Mouse (Mus musculus): ENCODE data around the gene Cep85l. TPM values are rescaled to one million over a fixed set of nuclear protein-coding genes. Genes with fewer than 3 reads are reported as not detected.
A peak's percentile ranks its signal among the peaks of the same experiment; 100 is the strongest.

Gene Cep85l
- polyA plus RNA-seq, 1 experiment from 2014 or later = 6.6 TPM

- no peaks in the 10 kb centered on the region for H3K27me3 ChIP-seq (ENCODE audit: control insufficient read depth, insufficient read depth, low read length)
- H3K4me1 ChIP-seq (ENCODE audit: control insufficient read depth, insufficient read depth, low read length) = no peaks in the 10 kb centered on the region
- H3K4me2 ChIP-seq (ENCODE audit: low read depth, low read length) = no peak overlapping the region
- no peak for DNase-seq (ENCODE audit: low spot score)
- H3K4me3 ChIP-seq (ENCODE audit: low read depth, low read length) = no peak overlapping the region
- no peak overlapping the region for H3K9ac ChIP-seq (replicated peaks; ENCODE audit: low read length)
- no peak overlapping the region for H3K27ac ChIP-seq (replicated peaks; ENCODE audit: low read depth, low read length)
- no peak for ATAC-seq (replicated peaks; ENCODE audit: insufficient number of reproducible peaks, low FRiP score, low TSS enrichment, low read depth)
- no peaks in the 10 kb centered on the region for H3K9me3 ChIP-seq (replicated peaks; ENCODE audit: control insufficient read depth, low read length)
- WGBS = 88% methylated on average over 2 of the region's 2 CpGs
- H3K36me3 ChIP-seq (replicated peaks; ENCODE audit: control insufficient read depth, insufficient read depth, low read depth, low read length) = no peaks in the 10 kb centered on the region
Observed at GRCm38 (mm10) chr10:53406845-53407244, 27.1 kb upstream of the Cep85l start.

DNA sequence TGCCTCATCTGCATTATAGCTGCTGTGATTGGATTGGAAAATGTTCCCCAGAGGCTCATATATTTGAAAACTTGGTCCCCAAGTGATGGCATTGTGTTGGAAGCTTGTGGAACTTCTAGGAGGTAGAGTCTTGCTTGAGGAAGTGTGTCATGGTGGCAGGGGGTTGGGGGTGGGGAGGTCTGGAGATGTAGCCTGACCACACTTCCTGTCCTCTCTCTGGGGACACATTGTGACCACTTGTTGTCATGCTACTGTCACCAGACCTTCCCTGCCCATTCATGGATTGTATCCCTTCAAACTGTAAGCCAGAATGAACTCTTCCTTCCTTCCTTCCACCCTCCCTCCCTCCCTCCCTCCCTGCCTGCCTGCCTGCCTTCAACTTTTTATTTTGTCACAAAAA, 22.5 kb upstream of the Cep85l start:
- H3K27ac ChIP-seq (replicated peaks; ENCODE audit: low read depth, low read length) = no peak overlapping the region
- no peak overlapping the region for H3K4me2 ChIP-seq (ENCODE audit: low read depth, low read length)
- H3K36me3 ChIP-seq (replicated peaks; ENCODE audit: control insufficient read depth, insufficient read depth, low read depth, low read length) = no peaks in the 10 kb centered on the region
- DNase-seq (ENCODE audit: low spot score) (no peak), ATAC-seq (replicated peaks; ENCODE audit: insufficient number of reproducible peaks, low FRiP score, low TSS enrichment, low read depth) (no peak)
- H3K4me1 ChIP-seq (ENCODE audit: control insufficient read depth, insufficient read depth, low read length) = no peaks in the 10 kb centered on the region
- no peak overlapping the region for H3K4me3 ChIP-seq (ENCODE audit: low read depth, low read length)
- no peaks in the 10 kb centered on the region for H3K27me3 ChIP-seq (ENCODE audit: control insufficient read depth, insufficient read depth, low read length)
- H3K9me3 ChIP-seq (replicated peaks; ENCODE audit: control insufficient read depth, low read length) = no peaks in the 10 kb centered on the region
- no peak overlapping the region for H3K9ac ChIP-seq (replicated peaks; ENCODE audit: low read length)

GRCm38 (mm10) chr10:53399053-53399452, 19.3 kb upstream of the Cep85l start:
- no peak overlapping the region for H3K4me2 ChIP-seq (ENCODE audit: low read depth, low read length)
- no peaks in the 10 kb centered on the region for H3K27me3 ChIP-seq (ENCODE audit: control insufficient read depth, insufficient read depth, low read length)
- WGBS = 53% methylated on average over 3 of the region's 3 CpGs
- no peaks in the 10 kb centered on the region for H3K36me3 ChIP-seq (replicated peaks; ENCODE audit: control insufficient read depth, insufficient read depth, low read depth, low read length)
- H3K4me1 ChIP-seq (ENCODE audit: control insufficient read depth, insufficient read depth, low read length) = no peaks in the 10 kb centered on the region
- no peak for DNase-seq (ENCODE audit: low spot score)
- H3K9ac ChIP-seq (replicated peaks; ENCODE audit: low read length) = no peak overlapping the region
- peak overlapping the region; percentile 70; the same call in 1 of the 2 replicates for H3K27ac ChIP-seq (replicated peaks; ENCODE audit: low read depth, low read length)
- no peaks in the 10 kb centered on the region for H3K9me3 ChIP-seq (replicated peaks; ENCODE audit: control insufficient read depth, low read length)
- ATAC-seq (replicated peaks; ENCODE audit: insufficient number of reproducible peaks, low FRiP score, low TSS enrichment, low read depth) = peak; percentile 65
- no peak overlapping the region for H3K4me3 ChIP-seq (ENCODE audit: low read depth, low read length)

DNA sequence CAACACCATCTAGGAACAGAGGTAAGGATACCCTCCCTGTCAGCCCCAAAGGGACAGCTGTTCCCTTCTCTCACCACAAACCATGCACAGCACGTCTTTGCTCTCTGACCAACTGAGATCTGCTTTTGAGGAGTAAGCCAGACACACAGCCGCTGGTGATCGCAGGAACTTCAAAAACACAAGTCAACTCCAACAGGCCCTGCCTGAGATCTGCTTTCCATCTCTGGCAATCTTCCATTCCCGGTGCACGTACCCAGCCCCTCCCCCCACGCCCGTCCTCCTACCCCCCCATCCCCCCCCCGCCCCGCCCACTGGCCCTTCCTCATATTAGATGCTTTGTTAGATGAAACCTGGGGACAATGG, 18.8 kb upstream of the Cep85l start:
- H3K4me3 ChIP-seq (ENCODE audit: low read depth, low read length) = no peak overlapping the region
- ATAC-seq (replicated peaks; ENCODE audit: insufficient number of reproducible peaks, low FRiP score, low TSS enrichment, low read depth) = 0 out of 2 replicates have a peak, but pooled peaks have one; percentile 57
- WGBS = 1% methylated on average over 9 of the region's 9 CpGs
- peak; percentile 69 for DNase-seq (ENCODE audit: low spot score)
- H3K4me2 ChIP-seq (ENCODE audit: low read depth, low read length) = peak overlapping the region; percentile 38
- no peaks in the 10 kb centered on the region for H3K9me3 ChIP-seq (replicated peaks; ENCODE audit: control insufficient read depth, low read length)
- H3K27ac ChIP-seq (replicated peaks; ENCODE audit: low read depth, low read length) = peak overlapping the region; percentile 70
- no peaks in the 10 kb centered on the region for H3K27me3 ChIP-seq (ENCODE audit: control insufficient read depth, insufficient read depth, low read length)
- H3K36me3 ChIP-seq (replicated peaks; ENCODE audit: control insufficient read depth, insufficient read depth, low read depth, low read length) = no peaks in the 10 kb centered on the region
- H3K4me1 ChIP-seq (ENCODE audit: control insufficient read depth, insufficient read depth, low read length) = no peaks in the 10 kb centered on the region
- peak overlapping the region; percentile 10; the same call in 1 of the 2 replicates for H3K9ac ChIP-seq (replicated peaks; ENCODE audit: low read length)

GRCm38 (mm10) chr10:53397846-53398539, 18.2 kb upstream of the Cep85l start:
- Histone ChIP-seq H3K4me1 (ENCODE audit: control insufficient read depth, insufficient read depth, low read length) (no peaks in the 10 kb centered on the region), H3K27ac (replicated peaks; ENCODE audit: low read depth, low read length) (peak overlapping the region; percentile 70)

DNA sequence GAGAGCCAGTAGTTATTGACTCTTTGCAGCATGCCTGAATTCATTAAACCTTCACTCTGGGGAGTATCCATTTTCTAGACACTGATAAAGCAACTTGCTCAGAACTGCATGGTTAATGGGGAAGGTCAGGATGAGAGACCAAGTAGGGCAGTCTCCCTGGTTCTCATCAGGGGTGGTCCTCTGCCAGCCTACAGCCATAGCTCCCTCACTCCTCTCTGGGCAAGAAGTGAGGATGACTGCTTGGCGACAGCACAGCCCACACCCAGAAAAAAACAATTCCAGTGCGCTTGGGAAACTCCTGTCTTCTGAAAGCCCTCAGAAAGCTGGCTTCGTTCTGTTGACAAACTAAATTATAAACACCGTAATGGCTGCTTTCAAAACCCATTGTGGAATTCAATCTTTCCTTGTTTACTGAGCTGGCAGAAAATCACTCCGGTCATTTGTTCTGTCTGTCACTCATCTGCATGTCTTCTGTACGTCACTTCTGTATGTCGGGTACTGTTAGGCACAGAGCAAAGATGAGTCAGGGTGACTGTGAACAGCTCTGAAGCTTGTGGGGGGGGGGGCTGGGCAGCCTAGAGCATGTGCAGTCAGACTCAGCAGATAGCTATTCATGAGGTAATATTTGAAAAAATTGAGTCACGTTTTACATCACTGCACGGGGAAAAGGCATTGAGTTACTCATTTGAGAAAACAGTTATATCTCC, 15.3 kb upstream of the Cep85l start:
- no peaks in the 10 kb centered on the region for H3K27me3 ChIP-seq (ENCODE audit: control insufficient read depth, insufficient read depth, low read length)
- DNase-seq (ENCODE audit: low spot score) (no peak), ATAC-seq (replicated peaks; ENCODE audit: insufficient number of reproducible peaks, low FRiP score, low TSS enrichment, low read depth) (no peak)
- no peak overlapping the region for H3K9ac ChIP-seq (replicated peaks; ENCODE audit: low read length)
- H3K4me1 ChIP-seq (ENCODE audit: control insufficient read depth, insufficient read depth, low read length) = no peaks in the 10 kb centered on the region
- no peak overlapping the region for H3K4me3 ChIP-seq (ENCODE audit: low read depth, low read length)
- no peak overlapping the region for H3K4me2 ChIP-seq (ENCODE audit: low read depth, low read length)
- H3K27ac ChIP-seq (replicated peaks; ENCODE audit: low read depth, low read length) = no peak overlapping the region
- WGBS = 82% methylated on average over 9 of the region's 9 CpGs
- no peaks in the 10 kb centered on the region for H3K36me3 ChIP-seq (replicated peaks; ENCODE audit: control insufficient read depth, insufficient read depth, low read depth, low read length)
- H3K9me3 ChIP-seq (replicated peaks; ENCODE audit: control insufficient read depth, low read length) = no peaks in the 10 kb centered on the region

More at GRCm38 (mm10) chr10:53397846-53398539, 18.2 kb upstream of the Cep85l start:
- Histone ChIP-seq H3K36me3 (replicated peaks; ENCODE audit: control insufficient read depth, insufficient read depth, low read depth, low read length) (no peaks in the 10 kb centered on the region), H3K4me2 (ENCODE audit: low read depth, low read length) (peak overlapping the region; percentile 38), H3K4me3 (ENCODE audit: low read depth, low read length) (no peak overlapping the region), H3K9me3 (replicated peaks; ENCODE audit: control insufficient read depth, low read length) (no peaks in the 10 kb centered on the region), H3K9ac (replicated peaks; ENCODE audit: low read length) (peak overlapping the region; percentile 10; the same call in 1 of the 2 replicates), H3K27me3 (ENCODE audit: control insufficient read depth, insufficient read depth, low read length) (no peaks in the 10 kb centered on the region)
- peak; percentile 64; the same call in 1 of the 2 replicates for ATAC-seq (replicated peaks; ENCODE audit: insufficient number of reproducible peaks, low FRiP score, low TSS enrichment, low read depth)
- peak; percentile 45 for DNase-seq (ENCODE audit: low spot score)
- WGBS = 53% methylated on average over 10 of the region's 10 CpGs

- no peaks in the 10 kb centered on the region for H3K9me3 ChIP-seq (replicated peaks; ENCODE audit: control insufficient read depth, low read length)
- no peaks in the 10 kb centered on the region for H3K4me1 ChIP-seq (ENCODE audit: control insufficient read depth, insufficient read depth, low read length)
- no peak for DNase-seq (ENCODE audit: low spot score)
- no peak overlapping the region for H3K4me3 ChIP-seq (ENCODE audit: low read depth, low read length)
- H3K27ac ChIP-seq (replicated peaks; ENCODE audit: low read depth, low read length) = no peak overlapping the region
- H3K9ac ChIP-seq (replicated peaks; ENCODE audit: low read length) = no peak overlapping the region
- 78% methylated on average over 6 of the region's 6 CpGs for WGBS
- ATAC-seq (replicated peaks; ENCODE audit: insufficient number of reproducible peaks, low FRiP score, low TSS enrichment, low read depth) = no peak
- no peak overlapping the region for H3K4me2 ChIP-seq (ENCODE audit: low read depth, low read length)
- H3K27me3 ChIP-seq (ENCODE audit: control insufficient read depth, insufficient read depth, low read length) = no peaks in the 10 kb centered on the region
- no peaks in the 10 kb centered on the region for H3K36me3 ChIP-seq (replicated peaks; ENCODE audit: control insufficient read depth, insufficient read depth, low read depth, low read length)
Observed at GRCm38 (mm10) chr10:53388227-53388920, 8.6 kb upstream of the Cep85l start.

DNA sequence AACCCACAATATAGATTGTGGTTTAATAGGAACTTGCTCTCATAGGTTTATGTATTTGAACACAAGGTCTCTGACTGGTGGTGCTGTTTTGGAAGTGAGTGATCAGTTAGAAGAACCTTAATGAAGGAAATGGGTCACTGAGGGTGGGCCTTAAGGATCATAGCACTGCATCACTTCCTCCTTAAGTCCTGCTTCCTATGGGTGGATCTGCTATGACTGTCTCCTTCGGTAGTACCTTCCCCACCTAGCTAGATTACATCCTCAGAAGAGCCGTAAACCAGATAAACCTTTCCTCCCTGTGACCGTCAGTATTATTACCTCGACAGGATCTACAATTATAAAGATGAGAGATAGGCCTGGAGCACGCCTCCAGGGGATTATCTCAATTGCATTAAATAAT, 5.7 kb upstream of the Cep85l start:
- H3K9ac ChIP-seq (replicated peaks; ENCODE audit: low read length) = no peak overlapping the region
- DNase-seq (ENCODE audit: low spot score) (no peak), ATAC-seq (replicated peaks; ENCODE audit: insufficient number of reproducible peaks, low FRiP score, low TSS enrichment, low read depth) (no peak)
- no peaks in the 10 kb centered on the region for H3K9me3 ChIP-seq (replicated peaks; ENCODE audit: control insufficient read depth, low read length)
- no peaks in the 10 kb centered on the region for H3K36me3 ChIP-seq (replicated peaks; ENCODE audit: control insufficient read depth, insufficient read depth, low read depth, low read length)
- no peak overlapping the region for H3K4me2 ChIP-seq (ENCODE audit: low read depth, low read length)
- H3K27ac ChIP-seq (replicated peaks; ENCODE audit: low read depth, low read length) = no peak overlapping the region
- 87% methylated on average over 5 of the region's 5 CpGs for WGBS
- no peaks in the 10 kb centered on the region for H3K4me1 ChIP-seq (ENCODE audit: control insufficient read depth, insufficient read depth, low read length)
- no peak overlapping the region for H3K4me3 ChIP-seq (ENCODE audit: low read depth, low read length)
- no peaks in the 10 kb centered on the region for H3K27me3 ChIP-seq (ENCODE audit: control insufficient read depth, insufficient read depth, low read length)

Data from embryonic facial prominence, embryonic 11.5 days (tissue).